Mouse (Mus musculus) G1E (cell line): Measurements from ENCODE around the gene Apba3.

Experiments used
- CTCF ChIP-seq: IDR thresholded peaks from 2 replicates; pipeline ENCODE4 v1.5.1; 2012; ENCODE audit warnings: low read depth, low read length, inconsistent platforms, mixed read lengths
- GATA1 ChIP-seq: IDR thresholded peaks from 2 replicates; pipeline ENCODE4 v1.6.1; 2012; ENCODE audit warnings: borderline replicate concordance, low read length, inconsistent platforms, mixed read lengths
- GATA2 ChIP-seq: IDR thresholded peaks from 2 replicates; pipeline ENCODE4 v1.6.1; 2012; ENCODE audit warnings: low read depth, low read length, inconsistent platforms, borderline replicate concordance
- TAL1 ChIP-seq: conservative IDR thresholded peaks from 2 replicates; pipeline ENCODE4 v1.6.1; 2012; ENCODE audit warnings: low read depth, low read length, inconsistent platforms, mixed read lengths

- TF ChIP-seq CTCF, result no peak
- no peak for TF ChIP-seq GATA2
- no peak for TF ChIP-seq GATA1
- TF ChIP-seq TAL1, result no peak
Observed at GRCm38 (mm10) chr10:81322444-81322843, 55.7 kb downstream of the Apba3 start.
